Mouse (Mus musculus) c-Kit-positive CD71-positive TER-119-negative erythroid progenitor cells, embryonic 14.5 days (primary cell): ENCODE measurements around the gene Ubp1.
A peak's percentile ranks its signal among the peaks of the same experiment; 100 is the strongest.

ENCODE experiments used
- DNase-seq: peaks from one replicate; pipeline ENCODE4 v3.0.0-alpha.2; 2013; ENCODE audit warnings: low read depth

Ubp1 gene

DNA sequence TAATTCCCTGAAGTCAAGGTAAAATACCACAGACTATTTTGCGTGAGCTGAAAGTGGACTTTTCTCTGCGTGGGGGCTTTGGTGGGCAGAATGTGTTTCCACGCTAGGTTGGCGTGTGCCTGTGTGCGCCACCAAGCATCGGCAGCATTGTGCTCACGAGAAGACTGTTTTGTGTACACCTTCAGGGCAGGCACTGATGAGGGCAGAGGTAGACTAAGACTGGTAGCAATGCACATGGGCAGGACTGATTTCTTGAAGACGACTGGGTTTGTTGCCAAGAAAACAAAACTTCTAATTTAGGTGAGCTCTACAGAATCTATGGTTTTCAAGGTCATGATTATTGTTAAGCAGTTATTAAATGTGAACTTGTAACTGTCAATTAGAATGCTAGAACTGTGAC, 38.7 kb downstream of the Ubp1 start:
- DNase-seq, result no peak

DNA sequence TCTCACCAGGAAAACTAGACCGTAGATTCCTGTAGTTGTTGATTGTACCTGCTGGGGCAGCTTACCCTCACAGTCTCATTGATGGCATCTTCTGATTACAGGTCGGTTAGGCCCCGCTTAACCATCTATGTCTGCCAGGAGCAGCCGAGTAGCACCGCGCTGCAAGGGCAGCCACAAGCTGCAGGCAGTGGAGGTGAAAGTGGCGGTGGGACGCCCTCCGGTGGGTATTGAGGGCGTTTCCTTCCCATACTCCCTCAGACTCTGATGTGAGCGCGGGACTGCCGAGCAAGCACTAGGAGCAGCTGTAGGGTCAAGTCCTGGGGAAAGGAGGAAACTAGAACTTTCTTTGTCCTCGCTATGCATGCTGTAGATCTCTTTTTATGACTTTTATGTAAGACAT, 39.3 kb downstream of the Ubp1 start:
- no peak for DNase-seq

- DNase-seq, result no peak
Measured at GRCm38 (mm10) chr9:113971615-113972014, 40.9 kb downstream of the Ubp1 start.

DNA sequence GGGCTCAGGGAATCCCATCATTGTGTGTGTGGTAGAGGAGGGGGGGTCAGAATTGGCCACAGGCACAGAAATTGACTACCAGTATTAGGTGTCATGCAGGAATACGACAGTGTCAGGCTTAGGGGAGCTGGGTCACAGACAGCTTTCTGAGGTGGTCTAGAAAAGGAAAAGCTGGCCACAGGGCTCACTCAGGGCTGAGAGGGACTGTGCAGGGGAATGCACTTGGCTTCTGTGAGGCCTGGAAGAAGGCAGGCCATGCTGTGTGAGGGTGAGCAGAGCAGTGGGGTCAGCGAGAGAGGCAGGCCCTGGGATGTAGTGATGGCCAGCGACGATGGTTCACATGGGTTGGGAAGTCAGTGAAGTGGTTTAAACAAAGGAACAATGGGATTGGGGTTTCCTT, 43.1 kb downstream of the Ubp1 start:
- DNase-seq, result no peak

DNA sequence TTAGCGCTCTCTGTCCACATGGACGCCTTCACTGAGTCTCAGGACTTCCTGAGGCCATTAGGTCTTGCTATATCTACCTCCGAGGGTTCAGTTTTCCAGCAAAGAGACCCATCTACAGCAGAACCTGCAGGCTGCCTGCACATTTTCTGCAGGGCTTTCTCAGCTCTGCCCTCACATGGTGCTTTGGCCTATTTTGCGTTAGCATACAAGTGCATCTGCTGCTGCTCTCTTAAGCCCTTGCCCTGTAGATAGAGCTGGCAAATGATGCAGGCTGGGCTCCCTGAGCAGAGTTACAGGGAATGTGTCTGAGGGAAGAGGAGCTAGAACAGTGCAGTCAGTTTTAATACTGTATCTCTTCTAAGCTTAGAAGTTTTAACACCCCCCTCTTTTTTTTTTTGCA, 44.2 kb downstream of the Ubp1 start:
- no peak for DNase-seq

DNA sequence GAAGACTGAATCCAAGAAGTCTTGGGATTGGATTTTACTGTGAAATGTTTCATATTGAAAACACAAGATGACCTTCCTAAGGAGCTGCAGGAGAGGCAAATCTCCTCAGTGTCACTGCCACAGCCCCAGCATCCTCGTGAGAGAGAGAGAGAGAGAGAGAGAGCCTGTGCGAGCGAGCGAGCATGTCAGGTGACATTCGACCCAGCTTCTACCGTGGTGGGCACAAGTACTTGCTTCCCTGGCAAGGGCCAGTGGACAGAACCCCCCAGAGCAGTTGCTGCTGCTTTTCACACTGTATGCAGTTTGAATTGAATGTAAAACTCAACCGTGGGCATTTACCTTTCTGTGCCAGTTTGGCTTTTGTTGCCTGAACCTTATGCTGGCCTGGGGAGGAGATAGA, 44.7 kb downstream of the Ubp1 start:
- DNase-seq, result no peak

DNA sequence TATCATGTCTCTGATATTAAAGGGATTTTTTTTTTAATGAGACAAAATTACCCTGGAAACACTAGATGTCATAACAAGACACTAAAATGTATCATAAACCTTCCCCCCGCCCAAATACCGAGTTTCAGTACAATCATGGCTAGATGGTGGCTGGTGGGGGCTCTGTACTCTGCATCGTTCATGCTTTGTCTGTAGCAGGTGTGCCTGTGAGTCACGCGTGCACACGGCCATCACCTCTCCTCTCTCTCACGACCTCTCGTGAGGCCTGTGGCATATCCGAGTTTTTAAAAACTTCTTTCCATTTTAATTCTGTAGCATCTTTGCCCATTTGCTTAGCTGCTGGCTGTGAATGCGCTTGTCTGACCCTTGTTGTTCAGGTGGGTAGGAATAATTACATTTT, 45.5 kb downstream of the Ubp1 start:
- no peak for DNase-seq

DNA sequence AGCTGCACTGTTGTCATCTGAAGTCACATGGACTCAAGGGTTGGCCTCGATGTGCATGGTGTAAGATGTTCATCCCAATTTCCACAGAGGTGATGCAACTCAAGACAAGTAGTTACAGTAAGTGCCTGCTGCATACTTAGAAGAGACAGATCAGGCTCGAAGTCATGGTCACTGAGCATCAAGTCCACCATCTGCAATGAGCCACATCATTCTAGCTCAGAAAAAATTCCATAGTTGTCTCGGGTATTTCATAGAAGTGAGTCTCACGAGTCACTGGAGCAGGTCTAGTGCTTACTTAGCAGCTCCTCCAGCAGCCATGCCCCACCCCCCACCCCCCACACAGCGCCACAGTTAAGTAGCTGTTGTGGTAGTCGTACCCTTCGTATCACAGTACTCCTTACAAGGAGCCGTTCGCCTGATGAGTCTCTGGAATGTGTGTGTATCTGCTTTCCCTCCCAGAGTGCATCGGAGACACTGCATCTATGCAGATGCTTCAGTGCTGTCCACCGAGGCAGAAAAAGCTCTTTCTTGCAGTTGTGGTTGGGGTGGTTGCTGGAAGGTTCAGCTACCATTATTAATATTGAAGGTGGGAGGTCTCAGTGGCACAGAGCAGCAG, 46.6 kb downstream of the Ubp1 start:
- no peak for DNase-seq

- DNase-seq, result no peak
Measured at GRCm38 (mm10) chr9:113978656-113979055, 47.9 kb downstream of the Ubp1 start.

DNA sequence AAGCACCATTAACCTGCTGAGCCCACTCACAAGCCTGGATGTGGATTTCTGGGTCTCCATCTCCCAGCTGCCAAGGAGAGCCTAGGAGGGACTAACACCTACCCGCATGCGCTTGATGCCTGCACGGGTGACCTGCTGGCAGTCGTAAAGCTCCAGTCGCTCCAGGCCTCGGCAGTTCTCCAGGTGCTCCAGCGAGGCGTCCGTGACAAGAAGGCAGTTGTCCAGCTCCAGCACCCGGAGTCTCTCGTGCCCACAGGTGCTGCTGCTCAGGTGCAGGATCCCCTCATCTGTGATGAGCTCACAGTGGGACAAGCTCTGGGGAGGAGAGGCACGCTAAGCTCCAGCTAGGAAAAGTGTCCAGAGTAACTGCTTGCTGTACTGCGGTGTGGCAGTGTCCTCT, 48.6 kb downstream of the Ubp1 start:
- no peak for DNase-seq

DNA sequence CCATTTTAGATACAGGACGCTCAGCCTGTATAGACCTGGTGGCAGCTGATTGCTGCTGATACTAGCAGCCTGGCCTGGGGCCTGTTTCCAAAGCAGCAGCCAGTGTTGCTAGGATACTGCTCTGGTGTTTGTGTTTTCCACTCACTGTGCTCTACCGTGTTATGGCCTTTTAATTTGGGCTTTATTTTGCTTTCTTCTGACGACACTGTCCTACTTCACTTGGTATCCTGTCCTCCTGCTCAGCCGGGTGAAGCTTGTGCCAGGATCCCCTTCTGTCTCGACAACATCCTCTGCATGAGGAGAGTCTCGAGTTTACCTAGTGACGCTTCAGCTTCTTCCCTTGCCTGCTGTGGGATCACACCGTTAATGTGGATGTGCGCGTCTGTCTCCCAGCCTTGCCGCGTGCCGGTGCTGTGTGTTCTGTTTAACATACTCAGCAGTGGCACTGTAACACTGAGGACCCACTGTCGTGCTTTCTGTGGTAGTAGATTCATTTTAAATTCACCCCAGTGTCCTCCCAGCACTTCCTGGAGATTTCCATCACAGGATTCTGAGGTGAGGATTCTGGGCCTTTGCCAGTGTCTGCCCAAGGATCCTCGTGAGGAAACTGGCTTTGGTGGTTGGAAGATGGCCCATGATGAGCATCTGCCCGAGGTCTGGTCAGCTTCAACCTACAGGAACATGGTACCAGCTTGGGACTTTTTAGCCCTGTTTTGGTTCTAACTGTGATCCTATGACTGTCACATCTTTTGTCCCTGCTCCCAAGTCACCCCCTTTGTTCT, 50.6 kb downstream of the Ubp1 start:
- no peak for DNase-seq

GRCm38 (mm10) chr9:113982451-113982850, 51.7 kb downstream of the Ubp1 start:
- no peak for DNase-seq

DNA sequence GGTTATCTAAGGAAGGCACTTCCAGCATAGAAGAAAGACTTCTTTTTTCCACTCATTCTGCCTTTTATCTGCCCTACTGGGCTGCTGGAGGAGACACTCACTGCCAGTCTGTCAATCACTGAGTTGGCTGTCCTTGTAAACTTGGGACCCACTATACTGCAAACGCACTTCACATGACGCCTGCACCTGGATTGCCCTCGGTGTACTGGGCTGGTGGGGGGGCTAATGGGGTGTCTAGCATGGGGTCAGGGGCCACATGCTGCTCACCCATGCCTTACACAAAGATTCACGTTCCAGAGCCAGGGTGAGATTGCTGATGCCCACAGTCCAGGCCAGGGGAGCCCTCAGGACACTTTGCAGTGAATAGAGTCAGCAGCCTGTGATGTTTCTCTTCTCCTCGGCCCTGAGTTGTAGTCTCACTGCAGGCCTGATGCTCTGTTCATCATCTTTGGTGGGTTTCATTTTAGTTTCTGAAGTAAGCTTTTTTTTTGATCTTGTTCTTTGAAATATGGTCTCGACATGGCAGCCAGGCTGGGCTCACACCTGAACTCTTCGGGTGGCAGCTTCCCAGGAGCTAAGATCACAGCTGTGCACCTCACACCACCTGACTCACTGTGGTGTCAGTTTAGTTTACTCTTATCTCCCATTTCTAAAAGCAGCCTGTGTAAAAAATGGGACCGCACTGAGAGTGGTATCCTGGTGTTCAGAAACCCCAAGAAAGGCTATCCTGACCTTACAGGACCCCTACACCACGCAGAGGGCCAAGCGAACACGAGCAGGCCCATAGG, 52.3 kb downstream of the Ubp1 start:
- no peak for DNase-seq

GRCm38 (mm10) chr9:113984946-113985620, 54.3 kb downstream of the Ubp1 start:
- DNase-seq, result no peak

DNA sequence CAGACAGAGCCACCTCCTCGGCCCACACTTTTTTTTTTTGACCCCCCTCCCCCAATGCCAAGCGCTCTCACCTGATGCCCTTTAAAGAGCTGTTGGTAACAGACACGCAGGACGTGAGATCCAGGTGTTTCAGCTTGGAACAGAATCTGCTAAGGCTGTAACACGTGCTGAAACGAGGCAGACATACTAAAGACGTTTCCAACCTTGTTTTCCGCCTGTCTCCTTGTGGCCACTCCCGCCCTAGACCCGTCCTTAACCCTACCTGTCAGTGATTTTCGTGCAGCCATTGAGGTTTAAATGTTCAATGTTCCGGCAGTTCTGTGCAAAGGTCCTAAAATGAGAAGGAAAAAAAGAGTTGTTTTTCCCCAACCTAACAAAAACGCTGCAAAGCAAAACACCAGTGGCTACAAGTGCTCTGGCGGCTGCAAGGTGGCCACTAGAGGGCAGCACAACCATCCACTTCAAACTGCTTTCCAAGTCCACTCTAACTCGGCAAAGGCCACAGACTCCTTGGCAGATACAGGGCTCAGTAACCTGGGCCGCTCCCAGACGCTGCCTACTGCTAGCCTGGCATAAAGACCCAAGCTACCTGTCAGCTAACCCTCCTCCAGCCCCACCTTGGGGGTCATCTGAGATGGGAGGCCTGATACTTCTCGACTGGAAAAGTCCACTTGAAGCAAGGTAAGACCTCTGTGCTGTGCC, 60.0 kb downstream of the Ubp1 start:
- peak; percentile 78 for DNase-seq

- no peak for DNase-seq
Measured at GRCm38 (mm10) chr9:113992810-113993209, 62.1 kb downstream of the Ubp1 start.

- no peak for DNase-seq
Measured at GRCm38 (mm10) chr9:113998311-113998710, 67.6 kb downstream of the Ubp1 start.

GRCm38 (mm10) chr9:114006801-114007200, 76.1 kb downstream of the Ubp1 start:
- no peak for DNase-seq

DNA sequence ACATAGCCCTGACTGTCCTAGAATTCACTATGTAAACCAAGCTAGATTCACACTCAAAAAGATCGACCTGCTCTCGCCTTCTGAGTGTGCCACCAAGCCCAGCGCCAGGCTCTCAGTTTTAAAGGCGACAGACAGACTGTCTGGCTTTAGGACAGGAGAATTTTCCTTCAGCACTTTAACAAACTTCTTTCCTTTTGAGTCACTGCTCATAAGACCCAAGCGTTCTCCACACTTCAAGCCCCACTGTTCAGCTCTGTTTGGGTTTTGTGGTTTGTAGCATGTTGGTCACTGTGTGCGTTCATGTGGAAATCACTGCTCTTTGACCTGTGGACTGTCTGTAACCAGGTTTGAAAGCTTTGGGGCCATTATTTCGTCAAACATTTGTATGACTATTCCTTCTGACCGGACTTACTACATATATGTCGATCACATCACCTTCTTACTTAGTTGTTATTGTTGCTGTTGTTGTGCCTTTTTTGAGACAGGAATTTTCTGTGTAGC, 77.2 kb downstream of the Ubp1 start:
- DNase-seq, result no peak

DNA sequence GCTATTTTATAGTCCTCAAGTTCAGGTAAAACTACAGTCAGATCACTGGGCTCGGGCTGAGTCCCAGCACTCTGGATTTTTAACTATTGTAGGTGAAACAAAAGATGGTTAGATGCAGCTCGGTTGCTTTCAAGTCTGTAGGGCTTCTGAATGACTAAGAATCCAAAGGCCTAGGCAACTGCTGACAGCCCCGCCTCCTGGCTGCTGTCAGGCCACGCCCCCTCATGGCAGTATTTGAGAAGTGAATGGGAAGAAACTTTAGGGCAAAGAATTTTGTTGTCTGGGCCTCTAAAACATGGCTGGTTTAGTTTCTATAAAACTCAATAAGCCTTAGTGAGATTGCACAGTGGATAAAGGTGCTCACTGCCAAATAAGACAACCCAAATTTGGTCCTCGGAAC, 78.8 kb downstream of the Ubp1 start:
- DNase-seq, result no peak

DNA sequence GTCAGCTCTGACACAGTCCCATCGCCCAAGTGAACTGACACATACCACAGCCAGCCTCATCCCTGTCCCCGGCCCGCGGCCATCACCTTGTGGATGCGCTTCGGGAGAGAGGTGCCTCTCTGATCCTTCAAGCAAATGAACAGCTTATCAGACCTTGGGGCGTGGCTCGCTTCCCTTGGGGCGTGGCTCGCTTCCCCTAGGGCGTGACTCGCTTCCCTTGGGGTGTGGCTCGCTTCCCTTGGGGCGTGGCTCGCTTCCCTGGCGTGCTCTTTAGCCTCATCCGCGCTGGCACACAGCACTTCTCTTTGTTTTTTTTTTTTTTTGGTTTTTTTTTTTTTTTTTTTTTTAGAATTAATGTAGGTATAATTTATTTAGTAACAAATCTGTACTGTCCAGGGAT, 80.5 kb downstream of the Ubp1 start:
- DNase-seq, result no peak

DNA sequence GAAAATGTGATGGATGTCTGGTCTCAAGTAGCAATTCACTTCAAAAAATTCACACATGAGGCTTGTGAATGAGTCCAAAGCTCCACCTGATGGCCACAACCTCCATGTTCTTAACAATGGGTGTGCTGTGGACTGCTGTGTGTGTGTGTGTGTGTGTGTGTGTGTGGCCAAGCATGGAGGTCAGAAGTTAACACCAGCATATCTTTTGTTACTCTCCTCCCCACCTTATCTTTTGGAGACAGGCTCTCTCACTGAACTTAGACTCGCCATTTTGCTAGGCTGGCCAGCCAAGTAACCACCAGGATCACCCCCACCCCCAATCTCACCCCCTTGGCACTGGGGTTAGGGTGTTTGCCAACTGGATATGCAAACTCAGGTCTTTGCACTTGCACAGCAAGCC, 83.3 kb downstream of the Ubp1 start:
- DNase-seq, result no peak
